Mouse (Mus musculus) megakaryocyte progenitor cell, adult 5-6 weeks (primary cell): ENCODE measurements at regions not wholly inside any gene's neighbourhood (a gene's known extent, or its start where the extent isn't known, plus 50 kb on each side); places are given as distances from the start of the nearest gene placed in this dataset.

Experiments used
- ATAC-seq: replicated peaks from 2 replicates; pipeline ENCODE4 v1.8.0; 2016; ENCODE audit warnings: mild to moderate bottlenecking, moderate TSS enrichment, inconsistent platforms; ENCODE audit not compliant: poor library complexity

DNA sequence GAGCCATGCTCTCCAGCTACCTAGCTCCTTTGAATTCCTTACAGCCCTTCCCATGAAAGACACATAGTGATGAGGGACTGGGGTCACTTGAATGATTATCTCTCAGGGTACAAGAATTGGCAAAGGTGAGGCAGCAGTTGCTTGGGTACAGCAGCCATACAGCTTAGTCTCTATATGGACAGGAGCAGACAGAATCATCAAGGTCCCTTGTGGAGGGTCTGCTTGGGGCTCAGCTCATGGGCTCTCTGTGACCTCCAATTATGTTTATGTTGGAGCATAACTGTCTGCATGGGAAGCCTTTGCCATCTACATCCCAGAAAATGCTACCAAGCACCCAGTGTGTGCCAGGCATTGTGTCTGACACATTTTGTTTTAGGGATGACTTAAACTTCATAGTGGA is 118.4 kb upstream of the Lhcgr start:
- no peak for ATAC-seq

GRCm38 (mm10) chr17:88901742-88902141 is 110.0 kb upstream of the Lhcgr start:
- no peak for ATAC-seq

DNA sequence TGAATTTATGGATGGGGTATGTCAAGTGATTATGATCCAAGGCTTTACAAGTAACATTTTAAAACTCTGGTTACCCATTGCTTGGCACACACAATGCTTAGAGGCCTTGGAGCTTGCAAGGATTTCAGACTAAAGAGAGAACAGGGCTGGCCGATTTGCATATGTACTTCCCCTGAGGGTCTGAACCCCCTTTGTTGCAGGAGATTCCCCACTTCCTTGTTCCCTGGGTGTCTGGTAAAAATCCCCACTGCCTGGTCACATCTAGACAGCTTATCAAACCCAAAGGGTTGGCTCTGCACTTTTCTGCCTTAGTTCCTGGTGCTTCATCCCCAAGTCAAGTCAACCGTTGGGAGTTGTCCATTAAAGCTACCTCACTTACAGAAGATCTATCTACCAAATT is 109.1 kb upstream of the Lhcgr start:
- no peak for ATAC-seq

DNA sequence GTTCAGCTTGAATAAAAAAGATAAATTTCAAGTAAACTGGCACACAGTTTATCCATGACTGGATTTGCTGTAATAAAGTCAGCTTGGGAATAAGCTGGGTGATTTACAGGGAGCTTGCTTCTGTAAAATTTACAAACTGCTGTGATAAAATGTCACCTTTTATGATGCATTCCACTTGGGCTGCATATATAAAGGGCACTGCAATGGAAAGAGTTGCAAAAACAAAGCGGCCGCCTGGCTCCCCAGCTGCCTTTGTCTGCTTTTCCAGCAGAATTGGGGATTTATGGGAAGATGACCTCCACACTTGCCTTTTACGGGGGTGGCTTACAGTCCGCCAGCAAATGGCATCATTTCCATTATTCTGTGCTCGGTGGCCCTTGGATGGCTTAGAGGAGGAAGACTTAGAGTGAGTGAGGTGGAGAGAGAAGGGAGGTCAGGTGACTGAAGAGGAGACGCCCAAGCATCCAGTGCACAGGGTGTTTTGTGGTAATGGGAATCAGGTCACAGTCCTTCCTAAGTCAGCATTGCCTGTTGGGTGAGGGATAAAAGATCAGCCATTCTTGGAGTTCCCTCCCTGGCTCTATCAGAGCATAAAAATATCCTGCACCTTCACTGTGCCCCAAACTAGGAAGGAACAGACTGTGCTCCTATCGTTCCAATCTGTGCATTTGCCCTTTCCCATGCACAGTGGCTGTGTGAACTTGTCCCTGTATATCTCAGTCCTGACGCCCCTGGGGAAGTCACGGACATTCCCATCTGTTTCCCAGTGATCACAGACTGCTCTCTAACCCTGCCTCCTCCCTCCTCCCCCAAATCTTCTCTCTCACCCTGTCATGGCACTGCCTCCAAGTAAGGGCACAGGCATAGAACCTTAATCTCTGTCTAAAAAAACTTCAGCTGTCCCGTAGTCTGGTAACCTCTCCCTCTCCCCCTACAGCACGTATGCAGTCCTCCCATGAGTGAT is 107.2 kb upstream of the Lhcgr start:
- no peak for ATAC-seq

DNA sequence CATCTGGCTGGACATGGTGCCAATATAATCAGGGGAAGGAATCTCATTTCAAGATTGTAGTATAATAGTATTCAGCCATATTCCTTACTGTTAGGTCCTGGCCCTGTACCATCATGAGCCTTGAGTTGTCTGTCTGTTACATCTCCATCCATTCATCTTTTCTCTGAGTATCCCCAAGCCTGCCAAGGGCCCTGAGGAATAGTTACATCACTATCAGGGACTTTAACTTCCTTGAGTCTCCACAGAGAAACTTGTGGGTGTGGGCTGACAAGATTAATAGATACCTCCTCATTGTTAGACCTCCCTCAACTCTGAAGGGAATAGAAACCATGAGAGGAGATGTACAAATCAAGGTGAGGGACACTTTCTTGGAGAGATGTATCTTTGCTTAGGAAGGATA is 101.7 kb upstream of the Lhcgr start:
- ATAC-seq = no peak

DNA sequence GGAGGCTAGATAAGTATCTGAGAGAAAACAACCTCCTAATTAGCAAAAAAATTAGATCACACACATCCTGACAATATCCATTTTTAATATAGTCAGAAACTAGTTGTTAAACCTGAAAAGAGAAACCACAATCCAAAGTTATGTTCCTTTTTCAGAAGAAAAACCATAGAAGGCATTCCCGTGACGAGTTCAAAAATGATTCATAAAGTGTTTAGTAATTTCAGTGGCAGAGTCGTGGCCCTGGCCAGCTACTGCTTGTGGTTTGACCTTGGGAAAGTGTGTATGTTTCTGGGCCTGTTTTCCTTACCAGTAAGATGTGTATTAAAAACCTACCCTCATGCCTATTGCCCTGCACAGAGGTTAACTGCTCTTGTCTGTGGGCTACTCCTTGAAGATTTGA is 93.7 kb upstream of the Lhcgr start:
- no peak for ATAC-seq

DNA sequence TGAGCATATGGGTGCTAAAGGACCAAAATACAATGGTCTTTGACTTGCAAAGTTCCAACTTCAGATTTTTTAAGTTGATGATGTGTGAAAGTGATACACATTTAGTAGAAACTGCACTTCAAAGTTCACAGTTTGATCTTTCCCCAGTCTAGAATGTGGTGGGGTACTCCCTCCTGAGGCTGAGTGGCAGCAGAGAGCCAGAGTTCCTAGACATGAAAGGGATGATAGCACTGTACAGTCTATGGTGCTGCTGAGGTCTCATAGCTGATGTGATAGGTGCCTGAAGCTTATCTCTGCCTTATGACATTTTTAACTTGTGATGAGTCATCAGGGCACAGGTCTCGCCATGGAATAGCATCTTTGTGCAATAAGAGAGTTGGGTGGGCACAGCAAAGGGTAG is 87.9 kb upstream of the Lhcgr start:
- ATAC-seq = 0 out of 2 replicates have a peak, but pooled peaks have one; percentile 17

DNA sequence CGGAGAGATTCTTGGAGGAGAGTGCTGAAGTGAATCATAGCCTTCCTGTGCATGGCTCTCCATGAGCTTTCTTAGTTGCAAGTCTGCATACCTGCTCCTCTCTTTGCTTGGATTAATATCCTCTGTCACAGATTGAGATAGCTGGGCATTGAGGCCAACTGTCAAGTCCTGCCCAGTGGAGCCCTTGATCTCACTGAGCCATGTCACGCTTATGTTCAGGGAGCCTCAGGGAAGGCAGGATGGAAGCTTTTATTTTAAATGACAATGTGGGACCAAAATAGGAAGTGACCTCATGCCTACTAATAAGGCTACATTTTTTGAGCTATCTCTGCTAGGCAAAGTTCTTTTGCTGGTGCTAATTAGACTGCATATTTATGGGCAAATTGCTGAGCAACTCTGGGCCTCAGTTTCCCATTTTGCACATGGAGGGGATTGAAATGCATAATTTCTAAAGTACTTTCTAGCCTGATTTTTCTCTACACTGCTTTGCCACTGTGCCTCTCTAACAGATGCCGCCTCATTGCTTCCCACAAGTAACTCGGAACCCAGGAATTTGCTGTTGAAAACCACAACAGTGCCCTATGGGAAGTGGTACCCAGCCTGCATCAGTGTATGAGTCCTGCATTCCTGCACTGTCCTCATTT is 78.7 kb upstream of the Lhcgr start:
- no peak for ATAC-seq

GRCm38 (mm10) chr17:88864631-88865030 is 72.8 kb upstream of the Lhcgr start:
- no peak for ATAC-seq

DNA sequence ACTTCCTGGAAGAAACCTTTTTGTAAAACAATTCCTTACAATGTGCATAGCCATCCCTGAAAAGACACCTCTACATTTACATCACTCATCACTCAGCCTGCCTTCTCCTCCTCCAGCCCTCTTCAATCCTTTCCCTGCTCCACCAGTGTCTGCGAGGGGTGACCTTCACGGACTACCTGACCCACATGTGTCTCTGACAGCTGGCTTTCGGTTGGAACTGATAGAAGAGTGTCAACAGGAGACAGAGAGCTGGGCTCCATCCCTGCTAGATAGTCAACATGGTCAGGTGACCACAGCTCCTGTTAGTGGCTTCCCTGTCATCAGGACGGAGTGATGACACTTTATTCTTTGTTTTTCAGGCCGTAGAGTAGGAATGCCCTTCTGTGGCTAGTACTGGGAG is 72.4 kb upstream of the Lhcgr start:
- ATAC-seq = no peak

GRCm38 (mm10) chr17:88861128-88861527 is 69.3 kb upstream of the Lhcgr start:
- ATAC-seq = no peak

DNA sequence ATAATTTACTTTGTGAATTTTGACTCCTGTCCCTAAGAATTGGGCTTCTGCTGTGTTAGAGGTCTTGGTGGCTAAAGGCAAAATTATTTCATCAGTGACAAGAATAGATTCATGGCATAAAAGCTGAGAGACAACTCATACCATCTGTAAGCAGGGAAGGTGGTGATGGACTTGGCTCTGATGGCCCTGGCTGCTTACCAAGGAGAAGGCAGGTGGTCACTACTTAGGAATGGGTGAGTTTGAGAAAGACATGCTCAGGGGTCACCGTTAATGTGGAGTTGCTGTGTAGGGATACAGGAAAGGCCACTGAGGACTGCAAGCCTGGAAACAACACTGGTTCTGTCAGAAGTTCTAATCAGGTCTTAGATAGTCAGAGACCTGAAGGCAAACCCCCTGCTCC is 68.8 kb upstream of the Lhcgr start:
- ATAC-seq = no peak

GRCm38 (mm10) chr17:88858666-88859065 is 66.9 kb upstream of the Lhcgr start:
- ATAC-seq = no peak

DNA sequence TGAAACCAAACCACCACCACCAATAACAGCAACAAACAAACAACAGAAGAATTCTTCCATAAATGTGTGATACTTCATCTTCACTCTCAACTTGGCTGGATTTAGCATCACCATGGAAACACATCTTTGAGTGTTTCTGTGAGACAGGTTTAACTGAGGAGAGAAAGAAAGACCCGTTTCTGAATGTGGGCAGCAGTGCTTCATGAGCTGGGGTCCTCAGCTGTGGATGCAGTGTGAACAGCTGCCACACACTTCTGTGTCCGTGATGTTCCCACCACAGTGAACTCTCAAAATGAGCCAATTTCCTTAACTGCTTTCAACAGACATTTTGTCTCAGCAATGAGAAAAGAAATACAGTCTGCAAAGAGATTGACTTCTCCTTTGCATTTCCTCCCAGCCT is 55.5 kb upstream of the Lhcgr start:
- no peak for ATAC-seq

DNA sequence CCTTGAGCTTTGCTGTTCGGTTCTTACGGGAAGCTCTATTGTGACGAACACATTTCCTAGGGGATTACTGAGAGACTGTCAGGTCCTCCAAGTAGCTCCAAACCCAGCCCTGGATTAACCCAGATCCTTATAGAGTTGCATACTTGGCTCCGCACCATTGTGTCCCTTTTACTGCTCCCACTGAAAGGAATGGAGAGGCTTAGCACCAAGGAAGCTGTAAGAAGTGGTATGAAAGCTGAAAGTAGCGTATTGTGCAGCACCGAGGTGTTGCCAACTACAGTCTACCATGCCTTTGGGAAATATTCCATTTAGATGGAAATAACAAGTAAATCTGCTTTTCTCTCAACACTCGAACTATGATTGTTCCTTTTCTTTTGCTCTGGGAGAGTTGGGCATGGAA is 53.5 kb upstream of the Lhcgr start:
- no peak for ATAC-seq
